Mouse (Mus musculus) hematopoietic stem cell, adult 5-6 weeks (primary cell): ENCODE results near the gene Kif19a. TPM values are rescaled to one million over a fixed set of nuclear protein-coding genes. Genes with fewer than 3 reads are reported as not detected.

Source experiments
- ATAC-seq, 2 experiments: fragments of 125-278 bp in 1 of 2; replicated peaks in 1 of 2; 2 replicates each; pipeline ENCODE4 v1.8.0; 2016 to 2017; ENCODE audit warnings: inconsistent platforms in 2 of 2, mild to moderate bottlenecking in 2 of 2, moderate number of reproducible peaks in 2 of 2, low read depth in 1 of 2, moderate TSS enrichment in 1 of 2; ENCODE audit not compliant: low FRiP score in 2 of 2, poor library complexity in 2 of 2, severe bottlenecking in 2 of 2, insufficient read depth in 1 of 2, low TSS enrichment in 1 of 2
- total RNA-seq: library from RNA; stranded (forward); fragments of 172-1452, 232-1000 nt; gene quantifications from 2 replicates; pipeline ENCODE4 v1.2.3, GENCODE M21; 2017

Gene Kif19a
- total RNA-seq, 1 experiment from 2014 or later, result 2.0 TPM

DNA sequence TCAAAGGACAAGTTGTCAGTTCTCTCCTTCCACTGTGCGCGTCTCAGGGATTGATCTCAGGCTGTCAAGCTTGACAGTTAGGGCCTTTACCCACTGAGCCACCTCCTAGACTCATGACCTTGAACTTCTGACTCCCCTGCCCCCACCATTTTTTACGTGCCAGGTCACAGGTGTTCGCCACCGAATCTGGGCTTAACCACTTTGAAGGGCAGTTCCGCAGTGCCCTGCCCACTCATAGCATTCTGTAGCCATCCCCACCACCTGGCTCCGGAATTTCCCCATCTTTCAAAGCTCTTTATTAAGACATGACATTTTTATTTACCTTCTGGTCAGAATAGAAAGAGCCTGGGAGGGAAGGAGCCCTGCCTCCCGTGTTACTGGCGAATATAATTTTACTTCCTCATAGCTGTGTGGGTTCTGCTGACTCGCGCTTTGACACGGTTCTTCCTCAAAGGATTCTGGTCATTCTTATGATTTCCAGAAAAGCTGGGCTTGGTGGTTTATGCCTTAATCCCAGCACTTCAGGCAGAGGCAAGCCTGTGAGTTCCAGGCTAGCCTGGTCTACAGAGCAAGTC, 17.5 kb upstream of the Kif19a start:
- ATAC-seq, result peak in 1 of 2 experiments; percentile 38; a peak in 1 of 4 replicates

DNA sequence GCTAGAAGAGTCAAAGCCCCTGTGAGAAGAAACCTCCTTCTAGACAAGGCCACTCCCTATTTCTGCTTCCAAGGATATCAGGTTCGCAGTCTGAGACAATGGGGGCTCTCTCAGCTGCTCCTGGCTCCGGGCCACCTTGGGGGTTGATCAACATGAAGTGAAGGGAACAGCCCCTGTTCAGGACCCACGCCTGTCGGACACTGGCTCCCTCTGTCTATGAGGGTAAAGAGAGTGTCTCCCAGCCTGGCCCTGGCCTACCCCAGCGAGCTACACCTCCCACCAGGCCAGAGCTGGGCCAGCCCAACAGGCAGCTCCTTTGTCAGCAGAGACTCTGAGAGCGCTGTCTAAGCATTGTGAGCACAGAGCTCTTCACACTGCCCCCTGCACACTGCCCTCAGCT, 4.7 kb downstream of the Kif19a start:
- ATAC-seq, result no peak

DNA sequence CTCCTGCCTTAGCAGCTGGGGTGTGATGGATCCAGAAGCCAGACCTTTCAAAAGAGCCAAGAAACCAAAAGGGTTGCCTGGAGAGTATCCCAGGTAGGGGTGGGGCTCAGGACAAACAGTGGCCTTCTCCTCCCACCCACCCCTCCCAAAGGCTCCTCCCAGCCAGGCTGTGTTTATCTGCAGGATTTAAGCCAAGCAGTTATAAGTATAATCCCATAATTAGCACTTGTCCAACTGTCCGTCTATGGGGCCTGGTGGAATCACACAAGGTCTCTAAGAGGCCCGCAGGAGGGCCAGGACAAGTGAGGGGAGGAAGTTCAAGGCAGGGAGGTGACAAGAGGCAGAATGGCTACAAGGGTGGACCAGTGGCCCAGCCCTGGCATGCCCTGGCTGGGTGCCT, 6.7 kb downstream of the Kif19a start:
- no peak for ATAC-seq

DNA sequence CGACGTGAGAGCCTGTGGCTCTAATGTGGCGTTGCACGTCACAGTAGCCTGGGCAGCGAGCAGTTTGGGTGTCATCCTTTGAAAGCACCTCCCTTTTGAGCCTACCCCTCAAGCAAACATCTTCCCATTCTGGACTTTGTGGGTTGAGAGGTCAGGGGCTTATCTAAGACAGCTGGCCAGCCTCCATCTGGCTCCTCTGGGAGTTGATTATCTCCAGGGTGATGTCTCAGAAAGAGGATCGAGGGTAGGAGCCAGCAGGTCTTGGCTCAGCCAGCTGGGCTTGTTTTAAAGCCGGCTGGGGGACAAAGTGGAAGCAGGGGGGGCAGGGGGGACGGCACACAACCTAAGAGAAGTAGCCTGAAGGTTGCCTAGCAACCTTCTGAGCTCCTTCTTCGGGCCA, 14.9 kb downstream of the Kif19a start:
- no peak for ATAC-seq

DNA sequence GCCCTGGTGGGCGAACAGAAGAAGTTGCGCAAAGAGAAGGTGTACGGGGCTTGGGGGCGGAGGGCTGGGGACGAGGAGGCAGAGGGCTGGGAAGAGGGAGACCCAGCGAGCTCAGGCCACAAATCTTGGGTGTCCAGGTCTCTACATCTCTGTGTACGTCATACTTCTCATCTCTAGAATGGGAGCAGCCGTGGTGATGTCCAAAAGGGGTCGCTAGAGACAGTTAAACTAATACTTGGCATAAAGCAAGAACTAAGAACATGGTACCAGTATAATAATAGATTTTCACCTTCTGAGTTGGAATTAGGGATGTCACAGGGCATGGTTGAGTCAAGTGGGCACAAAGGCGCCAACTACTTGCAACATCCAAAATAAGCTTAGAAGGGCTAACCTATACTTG, 20.7 kb downstream of the Kif19a start:
- ATAC-seq, result no peak

DNA sequence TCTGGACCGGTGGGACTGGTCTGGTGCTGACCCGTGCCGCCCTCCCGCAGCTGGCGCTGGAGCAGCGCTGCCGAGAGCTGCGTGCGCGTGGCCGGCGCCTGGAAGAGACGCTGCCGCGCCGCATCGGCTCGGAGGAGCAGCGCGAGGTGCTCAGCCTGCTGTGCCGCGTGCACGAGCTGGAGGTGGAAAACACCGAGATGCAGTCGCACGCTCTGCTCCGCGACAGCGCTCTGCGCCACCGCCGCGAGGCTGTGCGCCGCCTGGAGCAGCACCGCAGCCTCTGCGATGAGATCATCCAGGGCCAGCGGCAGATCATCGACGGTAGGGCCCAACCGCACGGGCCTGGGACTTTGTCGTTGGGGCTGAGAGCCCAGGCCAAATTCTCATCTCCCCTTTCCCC, 21.1 kb downstream of the Kif19a start:
- peak in 1 of 2 experiments; percentile 49; a peak in 2 of 4 replicates for ATAC-seq

DNA sequence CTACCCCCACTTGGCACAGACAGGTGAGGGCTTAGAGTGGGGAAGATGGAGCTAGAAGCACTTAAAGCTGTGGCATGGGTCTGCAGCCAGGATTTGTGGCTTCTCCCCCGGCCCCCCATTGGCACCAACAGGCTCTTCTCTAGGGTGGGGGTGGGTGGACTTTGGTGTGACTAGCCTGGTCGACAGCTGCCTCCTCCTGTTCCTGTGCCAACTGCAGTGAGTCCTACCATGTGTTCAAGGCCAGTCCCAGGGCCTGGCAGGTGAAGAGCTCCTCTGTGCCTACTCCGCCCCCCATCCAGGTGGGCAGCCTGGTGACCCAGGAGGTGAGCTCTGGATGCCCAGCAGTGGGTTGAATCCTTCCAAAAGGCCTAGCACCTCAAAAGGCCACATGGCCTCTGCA, 22.4 kb downstream of the Kif19a start:
- ATAC-seq, result no peak

DNA sequence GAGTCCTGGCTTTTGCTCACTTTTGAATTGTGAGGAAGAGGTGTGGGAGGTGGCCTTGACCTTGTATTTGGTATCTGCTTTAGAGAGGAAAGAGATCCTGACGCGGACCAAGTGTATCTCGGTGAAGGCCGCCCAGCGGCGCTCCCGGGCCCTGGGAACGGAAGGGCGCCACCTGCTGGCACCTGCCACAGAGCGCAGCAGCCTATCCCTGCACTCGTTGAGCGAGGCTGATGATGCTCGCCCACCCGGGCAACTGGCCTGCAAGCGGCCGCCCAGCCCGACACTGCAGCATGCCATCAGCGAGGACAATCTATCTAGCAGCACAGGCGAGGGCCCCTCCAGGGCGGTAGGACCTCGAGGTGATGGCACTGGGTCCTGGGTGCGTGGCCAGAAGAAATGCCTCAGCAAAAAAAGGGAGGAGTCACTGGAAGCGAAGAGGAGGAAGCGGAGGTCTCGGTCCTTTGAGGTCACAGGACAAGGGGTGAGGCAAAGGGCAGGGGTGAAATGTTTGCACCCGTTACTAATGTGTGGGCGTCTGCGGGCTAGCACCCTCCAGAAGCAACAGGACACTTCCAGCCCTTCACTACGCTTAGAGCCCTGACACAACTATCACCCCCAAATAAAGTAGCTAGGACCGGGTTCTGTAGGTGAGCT, 24.0 kb downstream of the Kif19a start:
- ATAC-seq, result peak; percentile 62 to 71

DNA sequence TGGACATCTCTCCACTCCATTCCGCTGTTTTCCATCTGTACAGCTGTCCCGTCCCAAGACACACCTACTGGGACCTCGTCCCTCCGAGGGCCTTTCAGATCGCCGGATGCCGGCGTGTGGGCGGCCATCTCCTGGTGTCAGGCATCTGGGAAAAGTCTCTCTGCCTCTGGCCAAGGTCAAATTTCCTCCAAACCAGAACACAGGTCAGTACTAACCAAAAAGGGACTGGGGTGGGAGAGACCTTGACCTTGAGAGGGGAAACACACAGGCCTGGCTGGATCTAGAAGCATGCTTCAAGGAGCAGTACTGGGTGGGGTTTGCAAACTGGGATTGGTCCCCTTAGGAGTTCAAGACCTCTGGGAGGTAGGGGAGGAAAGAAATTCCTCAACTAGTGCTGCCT, 24.5 kb downstream of the Kif19a start:
- no peak for ATAC-seq

DNA sequence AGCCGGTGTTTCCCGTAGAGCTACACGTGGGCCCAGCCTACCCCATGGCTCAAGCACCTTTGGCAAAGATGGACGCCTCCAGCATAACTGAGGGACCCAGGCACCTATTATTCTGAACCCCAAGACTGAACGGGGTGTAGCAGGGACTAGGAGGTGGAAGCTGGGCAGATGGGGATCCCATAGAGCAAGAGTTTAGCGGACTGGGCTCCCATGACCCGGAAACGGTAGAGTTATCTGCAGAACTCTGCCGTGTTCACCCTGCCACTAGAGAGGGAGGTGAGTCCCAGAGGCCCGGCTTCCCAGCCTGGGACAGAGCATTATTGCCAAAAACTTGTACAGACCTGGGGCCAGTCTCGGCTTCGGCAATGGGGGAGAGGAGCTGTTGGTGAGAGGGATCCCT, 25.0 kb downstream of the Kif19a start:
- no peak for ATAC-seq

DNA sequence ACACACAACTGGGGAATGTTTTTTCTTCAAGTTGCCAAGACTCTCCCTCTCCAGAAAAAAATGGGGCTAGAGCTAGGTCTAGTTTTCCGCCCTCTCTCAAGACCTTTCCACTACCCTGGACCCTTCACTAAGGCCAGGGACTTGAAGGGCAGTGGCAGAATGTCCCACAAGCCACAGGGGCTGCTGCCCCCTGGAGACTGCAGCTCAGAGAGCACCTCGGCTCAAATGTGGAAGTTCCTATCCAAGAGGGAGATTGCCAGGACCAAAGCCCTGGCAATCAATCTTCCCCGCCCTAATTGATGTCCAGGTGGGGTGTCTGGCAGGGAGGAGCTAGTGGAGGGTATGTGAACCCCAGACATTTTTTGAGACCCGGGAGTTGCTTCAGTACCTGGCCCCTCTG, 25.7 kb downstream of the Kif19a start:
- no peak for ATAC-seq

DNA sequence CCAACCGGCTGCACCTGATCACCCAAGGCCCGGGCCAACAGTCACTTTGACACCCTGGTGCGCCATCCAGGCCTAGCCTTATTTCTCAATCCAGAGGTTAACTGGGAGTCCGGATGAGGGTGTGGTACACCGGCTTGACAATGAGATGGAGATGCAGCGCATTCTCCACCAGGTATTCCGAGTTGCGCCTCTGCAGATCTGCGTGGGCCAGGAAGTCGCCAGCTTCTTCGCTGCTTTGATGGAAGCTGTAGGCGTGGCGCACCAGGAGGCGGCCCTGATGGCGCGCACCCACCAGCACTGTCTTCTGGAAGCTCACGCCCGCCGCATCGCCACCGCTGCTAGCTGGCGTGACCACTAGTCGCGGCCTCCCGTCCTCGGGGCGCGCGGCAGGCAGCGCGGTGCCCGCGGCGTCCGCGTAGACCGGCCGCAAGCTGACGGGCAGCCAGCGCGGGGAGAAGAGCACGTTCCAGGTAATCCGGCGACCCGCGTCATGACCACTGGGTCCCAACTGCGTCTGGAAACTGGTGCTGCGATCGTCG, 26.2 kb downstream of the Kif19a start:
- ATAC-seq, result no peak

DNA sequence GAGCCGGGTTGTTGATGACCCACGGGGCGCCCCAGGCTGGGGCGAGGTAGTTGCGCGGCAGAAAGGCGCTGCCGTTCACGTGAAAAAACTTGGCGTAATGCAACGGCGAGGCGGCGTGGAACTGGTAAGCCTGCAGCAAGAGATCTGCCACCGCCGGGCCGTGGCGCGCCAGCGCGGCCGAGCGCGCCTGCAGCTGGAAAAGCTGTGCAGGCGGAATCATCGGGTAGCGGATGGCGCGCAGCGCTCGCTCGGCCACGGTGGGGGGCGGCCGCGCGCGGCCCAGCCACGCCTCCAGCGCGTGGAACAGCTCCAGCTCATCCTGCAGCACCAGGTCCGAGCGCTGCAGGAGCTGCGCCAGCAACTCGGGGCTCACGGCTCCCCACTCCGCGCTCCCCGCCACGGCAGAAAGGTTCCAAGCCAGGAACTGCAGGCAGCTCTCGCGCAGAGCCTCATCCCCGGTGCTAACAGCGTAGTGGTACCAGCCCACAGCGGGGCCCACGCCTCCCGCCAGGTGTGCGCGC, 26.8 kb downstream of the Kif19a start:
- ATAC-seq, result no peak

DNA sequence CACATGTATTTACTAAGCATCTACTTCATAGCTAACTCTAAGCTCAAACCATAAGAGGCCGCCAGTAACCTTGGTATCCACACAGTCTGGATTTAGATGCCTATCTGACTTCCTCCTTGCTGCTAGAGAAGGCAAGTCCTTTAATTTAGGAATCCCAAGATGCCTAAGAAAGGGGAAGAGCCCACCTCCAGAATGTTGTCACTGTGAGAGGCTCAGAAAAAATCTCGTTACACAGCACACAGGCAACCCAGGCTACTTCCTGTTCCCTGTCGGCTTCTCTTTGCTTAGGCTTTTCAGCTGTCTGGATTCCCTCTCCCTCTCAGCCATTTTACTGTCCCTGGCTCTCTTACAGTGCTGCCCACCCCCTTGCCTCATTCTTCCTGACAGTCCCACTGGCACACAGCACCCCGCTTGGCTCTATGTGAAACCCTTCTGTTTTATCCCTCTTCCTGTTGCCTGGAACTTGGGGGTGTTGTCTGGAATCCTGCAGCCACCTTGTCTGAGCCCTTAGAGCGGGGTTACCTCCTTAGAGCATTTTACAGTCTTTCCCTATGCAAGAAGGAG, 27.8 kb downstream of the Kif19a start:
- ATAC-seq, result no peak

DNA sequence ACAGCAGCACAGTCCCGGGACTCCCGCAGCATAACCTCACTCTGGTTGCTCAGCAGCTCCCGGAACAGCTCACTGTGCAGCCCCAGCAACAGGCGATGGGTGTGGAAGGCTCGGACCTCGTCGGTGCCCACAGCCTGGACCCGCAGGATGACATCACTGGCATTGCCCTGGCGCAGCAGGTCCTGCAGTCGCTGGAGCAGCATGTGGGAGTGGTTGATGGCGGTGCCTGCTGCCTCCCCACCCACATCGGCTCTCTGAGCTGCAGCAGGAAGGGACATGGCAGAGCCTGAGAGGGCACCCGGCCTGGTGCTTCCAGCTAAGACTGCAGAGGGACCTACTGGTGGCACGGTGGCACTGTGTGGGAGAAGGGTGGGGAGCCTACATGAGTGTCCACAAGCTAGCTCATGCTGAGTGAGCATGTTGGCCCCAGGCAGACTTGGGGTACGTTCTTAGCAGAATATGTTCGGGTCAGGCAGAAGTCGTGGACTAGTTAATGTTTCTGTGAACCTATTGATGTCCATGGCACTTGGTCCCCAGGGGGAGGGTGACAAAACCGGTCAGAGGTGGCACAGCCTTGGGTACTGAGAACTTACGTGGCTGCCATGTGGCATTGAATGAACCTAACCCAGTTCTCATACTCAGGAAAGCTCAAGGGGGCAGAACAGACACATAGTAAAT, 28.8 kb downstream of the Kif19a start:
- no peak for ATAC-seq

DNA sequence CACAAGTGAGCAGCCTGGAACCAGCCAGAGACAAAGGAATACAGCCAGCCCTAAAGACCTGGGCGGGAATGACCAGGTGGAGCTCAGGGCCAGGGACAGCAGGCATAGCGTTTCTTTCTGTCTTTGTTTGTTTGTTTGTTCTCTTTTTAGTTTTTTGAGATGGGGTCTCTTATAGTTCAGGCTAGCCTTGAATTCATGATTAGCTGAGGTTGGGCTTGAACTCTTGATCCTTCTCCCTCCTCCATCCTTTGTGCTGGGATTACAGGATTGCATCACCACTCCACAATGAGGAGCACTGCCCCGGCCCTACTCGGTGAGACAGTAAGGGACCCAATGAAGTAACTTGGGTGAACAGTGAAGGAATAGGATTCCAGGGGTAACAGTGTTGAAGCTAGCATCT, 29.5 kb downstream of the Kif19a start:
- no peak for ATAC-seq

DNA sequence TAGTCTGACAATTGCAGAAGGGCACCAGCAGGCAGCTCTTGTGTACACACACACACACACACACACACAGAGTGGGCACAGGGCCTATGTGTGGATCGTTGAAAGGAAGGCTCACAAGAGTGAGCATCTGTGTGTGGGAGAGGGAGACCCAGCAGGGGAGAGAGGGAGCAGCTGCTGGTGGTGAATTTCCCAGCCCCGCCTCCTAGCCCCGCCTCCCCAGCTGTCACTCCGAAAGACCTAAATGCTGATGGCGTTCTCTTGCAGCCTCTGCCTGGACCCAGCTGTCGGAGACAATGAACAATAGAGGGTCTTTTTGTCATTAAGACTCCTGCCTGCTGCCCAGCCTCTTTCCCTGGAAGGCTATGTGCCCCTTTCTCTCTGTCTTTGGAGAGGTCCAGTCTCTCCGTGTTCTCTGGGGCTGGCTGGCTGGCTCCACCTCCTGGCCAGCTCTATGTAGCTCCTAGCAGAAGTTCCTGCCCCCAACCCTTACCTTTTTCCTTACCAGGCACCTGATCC, 30.1 kb downstream of the Kif19a start:
- peak; percentile 30 to 48; a peak in 1 of 4 replicates for ATAC-seq

DNA sequence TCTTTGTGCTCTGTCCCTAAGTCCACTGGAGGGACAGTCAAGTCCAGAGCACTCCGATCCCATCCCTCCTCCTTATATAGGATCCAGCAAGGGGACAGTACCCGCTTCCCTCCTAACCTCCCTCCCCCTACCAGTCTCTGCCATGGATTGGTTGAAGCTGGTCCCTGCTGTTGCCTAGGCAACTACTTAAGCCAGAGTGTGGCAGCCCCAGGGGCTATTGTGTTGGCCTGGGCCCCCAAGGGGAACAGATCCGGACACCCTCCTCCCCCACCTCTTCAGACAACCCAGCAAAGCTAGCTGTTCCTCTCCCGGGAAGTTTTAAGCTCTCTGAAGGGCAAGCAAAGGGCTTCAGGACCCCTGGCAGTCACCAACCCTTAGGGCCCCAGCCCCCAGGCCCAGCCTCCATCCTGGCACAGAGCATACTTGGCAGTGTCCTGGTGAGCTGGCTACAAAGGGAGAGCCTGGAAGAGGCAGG, 30.7 kb downstream of the Kif19a start, which contains the start of gene Btbd17:
TSS of gene Btbd17 (minus strand) at position 98 of the 475 bp plus-strand sequence.
- ATAC-seq, result no peak
